In genomic region chr15:97836894-97837247, GRCm38 (mm10) we compare ENCODE assay signal across 14 mouse cellular contexts. TPM values are rescaled to one million over a fixed set of nuclear protein-coding genes. Genes with fewer than 3 reads are reported as not detected.
DNase-seq lines count a peak whose midpoint lies in the region; ATAC-seq and TF ChIP-seq lines count a peak whose summit lies in the region.
"Had no signal": no experiment of that assay in that cellular context is flagged by ENCODE, and none has a peak within 500 bp of the region (broad histone marks: within the 10 kb centered on the region; RNA-seq: fewer than 3 reads in every experiment).

No protein-coding gene starts in this region.

- peak overlapping the region; percentile 65; the same call in 1 of the 2 replicates for H3K27ac ChIP-seq in heart, embryonic 13.5 days (replicated peaks)
- H3K27ac ChIP-seq in brown adipose tissue, adult 24 weeks (replicated peaks; ENCODE audit: low read depth, low read length) = peak overlapping the region; percentile 72; the same call in 1 of the 2 replicates
- H3K27ac ChIP-seq: left cerebral cortex, adult 2 months; midbrain, embryonic 12.5 days had no signal

- no peak overlapping the region for H3K4me2 ChIP-seq in heart, embryonic 13.5 days
- H3K4me2 ChIP-seq: midbrain, embryonic 12.5 days had no signal

- H3K4me3 ChIP-seq in heart, embryonic 13.5 days = no peak overlapping the region
- no peak overlapping the region for H3K4me3 ChIP-seq in lung, adult 2 months (replicated peaks; ENCODE audit: extremely low read depth, low read depth, low read length)
- no peak overlapping the region for H3K4me3 ChIP-seq in brown adipose tissue, adult 24 weeks (ENCODE audit: insufficient read depth, low read depth, low read length)
- H3K4me3 ChIP-seq: left cerebral cortex, adult 2 months; midbrain, embryonic 12.5 days; myocyte had no signal

- no peaks in the 10 kb centered on the region for H3K36me3 ChIP-seq in heart, embryonic 13.5 days
- H3K36me3 ChIP-seq: midbrain, embryonic 12.5 days had no signal

- ATAC-seq in heart, embryonic 13.5 days (ENCODE audit: extremely low read depth, insufficient number of reproducible peaks, low FRiP score, low TSS enrichment) = no peak
- peak; percentile 69 for ATAC-seq in CD4-positive, CD25-positive, alpha-beta regulatory T cell, adult 4 months

- TF ChIP-seq CTCF in lung, adult 2 months (IDR thresholded peaks at IDR 0.05; ENCODE audit: insufficient read depth, low read length) = no peak

- 55% methylated on average over 8 of the region's 8 CpGs for WGBS in heart, embryonic 13.5 days
- whole genome bisulfite sequencing in lung, adult 2 months = 15% methylated on average over 8 of the region's 8 CpGs

- H3K9ac ChIP-seq in heart, embryonic 13.5 days = 0 out of 2 replicates have a peak overlapping the region, but pooled peaks have one; percentile 59
- H3K9ac ChIP-seq: midbrain, embryonic 12.5 days had no signal

- intact Hi-C loops in heart, postnatal 10 days (cut with DNase I) = no loop called here

- H3K27me3 ChIP-seq in heart, embryonic 13.5 days (replicated peaks) = peaks cover 3% of the 10 kb centered on the region; the same call in 1 of the 2 replicates

- no peak for DNase-seq in heart, postnatal 10 days
- peak; percentile 23 for DNase-seq in lung, adult 2 months
- no peak for DNase-seq in lung, postnatal 14 days
- no peak for DNase-seq in c-Kit-positive CD71-positive TER-119-positive erythroid progenitor cells, embryonic 14.5 days (ENCODE audit: low spot score)
- no peak for DNase-seq in urinary bladder, postnatal 10 days (ENCODE audit: low spot score)
- DNase-seq: adrenal gland, postnatal 10 days; cerebellum, postnatal 10 days; right cerebral cortex, postnatal 14 days had no signal

- no peaks in the 10 kb centered on the region for H3K9me3 ChIP-seq in heart, embryonic 13.5 days
- H3K9me3 ChIP-seq: midbrain, embryonic 12.5 days had no signal

- peaks cover 63% of the 10 kb centered on the region for H3K4me1 ChIP-seq in heart, embryonic 13.5 days
- peaks cover 46% of the 10 kb centered on the region for H3K4me1 ChIP-seq in lung, adult 2 months (ENCODE audit: control insufficient read depth, insufficient read depth, low read length)
- H3K4me1 ChIP-seq in brown adipose tissue, adult 24 weeks (ENCODE audit: control insufficient read depth, insufficient read depth, insufficient read length, low read length) = peaks cover 35% of the 10 kb centered on the region

- TF ChIP-seq POLR2A in lung, adult 2 months (IDR thresholded peaks at IDR 0.05; ENCODE audit: borderline replicate concordance, extremely low read depth, low read depth, low read length) = no peak

RNA-seq across cellular contexts. Expression of gene Hdac7, which starts 7.4 kb away (rescaled TPM):
- 23.4 and 23.7 TPM in 2 replicates for polyA plus RNA-seq in heart, embryonic 13.5 days (2015; fragmentation: Nextera tagmentation; extraction: Ambion mirVana)
- total RNA-seq in heart, postnatal 10 days (2021) = 10 to 100 TPM; 57.9 to 59.4 TPM
- 254 and 294 TPM in 2 replicates for polyA plus RNA-seq in lung, adult 2 months (2012; rRNA removed)
- 10 to 100 TPM; 68.2 to 74.2 TPM for polyA plus RNA-seq in CD4-positive, CD25-positive, alpha-beta regulatory T cell, adult 4 months (2017; shearing (Covaris generic))
- 10.0 and 10.2 TPM in 2 replicates for polyA plus RNA-seq in brown adipose tissue, adult 24 weeks (2012; ENCODE audit: insufficient read depth, insufficient read length, missing spikeins)

RNA-seq across cellular contexts. Expression of gene Slc48a1, which starts 58.6 kb away (rescaled TPM):
- polyA plus RNA-seq in heart, embryonic 13.5 days (2015; fragmentation: Nextera tagmentation; extraction: Ambion mirVana) = 70.2 and 70.8 TPM in 2 replicates
- total RNA-seq in heart, postnatal 10 days (2021) = 10 to 100 TPM; 62.0 to 71.0 TPM
- polyA plus RNA-seq in lung, adult 2 months (2012; rRNA removed) = 158 and 174 TPM in 2 replicates
- polyA plus RNA-seq in CD4-positive, CD25-positive, alpha-beta regulatory T cell, adult 4 months (2017; shearing (Covaris generic)) = 10 to 100 TPM; 33.9 to 37.1 TPM
- 70.5 and 79.9 TPM in 2 replicates for polyA plus RNA-seq in brown adipose tissue, adult 24 weeks (2012; ENCODE audit: insufficient read depth, insufficient read length, missing spikeins)
